Mouse (Mus musculus) heart, adult 2 months (tissue): ENCODE data around the gene Gnai1. TPM values are rescaled to one million over a fixed set of nuclear protein-coding genes. Genes with fewer than 3 reads are reported as not detected.

ENCODE experiments used
- DNase-seq, 2 experiments: peaks; one replicate each; pipeline ENCODE4 v3.0.0; 2021
- H3K27ac ChIP-seq: fragments of 200-600 bp; 2 replicates; pipeline ENCODE4 v1.8.1; 2022
- H3K27me3 ChIP-seq: fragments of 200-500 bp; 2 replicates; pipeline ENCODE4 v1.6.1; 2012; ENCODE audit warnings: mild to moderate bottlenecking, low read length, inconsistent platforms, mixed read lengths; ENCODE audit not compliant: control insufficient read depth, insufficient read depth
- H3K36me3 ChIP-seq: fragments of 200-500 bp; 2 replicates; pipeline ENCODE4 v1.6.1; 2012; ENCODE audit warnings: low read length, inconsistent platforms; ENCODE audit not compliant: control insufficient read depth, insufficient read depth
- H3K4me1 ChIP-seq: fragments of 200-500 bp; 2 replicates; pipeline ENCODE4 v1.6.1; 2011; ENCODE audit warnings: low read length; ENCODE audit not compliant: control insufficient read depth, insufficient read depth
- H3K4me3 ChIP-seq: fragments of 200-600 bp; 2 replicates; pipeline ENCODE4 v1.8.1; 2022
- H3K79me2 ChIP-seq: fragments of 200-500 bp; replicated peaks from 2 replicates; pipeline ENCODE4 v1.6.1; 2012; ENCODE audit warnings: mild to moderate bottlenecking, inconsistent platforms, low read length, moderate library complexity, mixed read lengths; ENCODE audit not compliant: control insufficient read depth, insufficient read depth
- H3K9ac ChIP-seq: fragments of 200-500 bp; 2 replicates; pipeline ENCODE4 v1.6.1; 2012; ENCODE audit warnings: low read depth, mild to moderate bottlenecking, control low read depth, inconsistent platforms, low read length, mixed read lengths
- CTCF ChIP-seq: fragments of 200-600 bp; IDR thresholded peaks from 2 replicates; pipeline ENCODE4 v1.8.1; 2022; ENCODE audit warnings: antibody characterized with exemption, mild to moderate bottlenecking, moderate library complexity
- EP300 ChIP-seq: fragments of 200-500 bp; IDR thresholded peaks from 2 replicates; pipeline ENCODE4 v1.6.1; 2011; ENCODE audit warnings: low read depth, low read length, control low read depth; ENCODE audit not compliant: insufficient read depth
- POLR2A ChIP-seq: fragments of 200-500 bp; IDR thresholded peaks from 2 replicates; pipeline ENCODE4 v1.6.1; 2011; ENCODE audit warnings: mild to moderate bottlenecking, low read depth, low read length, control low read depth; ENCODE audit not compliant: insufficient read depth
- WGBS: fragments of 180-500 bp; shearing (Covaris S2); methylation state at CpG from one replicate; pipeline ENCODE4 v1.1.7; 2018; 5-methylcytosine and 5-hydroxymethylcytosine counted together
- intact Hi-C: fragments of 180-260 bp; cut with DNase I; formaldehyde crosslinking; loops from one replicate; pipeline ENCODE4 v1.15.1; 2025
- polyA plus RNA-seq: library from polyadenylated mRNA; depleted of rRNA; stranded (reverse); fragments of >200 nt; gene quantifications from 2 replicates; pipeline ENCODE4 v1.2.3, GENCODE M21; 2012
- total RNA-seq, 2 experiments: library from RNA; stranded (reverse); gene quantifications; 2 replicates each; pipeline ENCODE4 v1.2.3; 2021

The Gnai1 gene
- total and polyA plus RNA-seq, 3 experiments: 2.6 to 6.4 (median 6.2) TPM

- TF ChIP-seq POLR2A (no peak), CTCF (no peak), EP300 (no peak)
These were observed 78.1 kb downstream of the Gnai1 start for GRCm38 (mm10) chr5:18282095-18282494.

GRCm38 (mm10) chr5:18274352-18274940 lies 85.7 kb downstream of the Gnai1 start:
- H3K79me2 ChIP-seq: no peaks in the 10 kb centered on the region
- H3K36me3 ChIP-seq: no peaks in the 10 kb centered on the region
- intact Hi-C loops: no loop called here
- no peak overlapping the region for H3K4me3 ChIP-seq
- no peak overlapping the region for H3K9ac ChIP-seq
- H3K4me1 ChIP-seq: no peaks in the 10 kb centered on the region
- 93% methylated on average over 7 of the region's 7 CpGs for WGBS
- no peak overlapping the region for H3K27ac ChIP-seq
- no peaks in the 10 kb centered on the region for H3K27me3 ChIP-seq
- no peak for DNase-seq
- TF ChIP-seq CTCF: no peak
- TF ChIP-seq EP300: no peak
- no peak for TF ChIP-seq POLR2A

More at GRCm38 (mm10) chr5:18282095-18282494, 78.1 kb downstream of the Gnai1 start:
- Histone ChIP-seq H3K27me3 (no peaks in the 10 kb centered on the region), H3K9ac (no peak overlapping the region), H3K79me2 (no peaks in the 10 kb centered on the region), H3K36me3 (no peaks in the 10 kb centered on the region), H3K4me1 (no peaks in the 10 kb centered on the region), H3K4me3 (no peak overlapping the region), H3K27ac (no peak overlapping the region)
- 88% methylated on average over 3 of the region's 3 CpGs for WGBS
- intact Hi-C loops: no loop called here
- no peak for DNase-seq

GRCm38 (mm10) chr5:18273291-18274284 lies 86.6 kb downstream of the Gnai1 start:
- H3K79me2 ChIP-seq: no peaks in the 10 kb centered on the region
- intact Hi-C loops: no loop called here
- TF ChIP-seq CTCF: no peak
- no peak overlapping the region for H3K4me3 ChIP-seq
- WGBS: 88% methylated on average over 11 of the region's 11 CpGs
- H3K4me1 ChIP-seq: no peaks in the 10 kb centered on the region
- DNase-seq: no peak
- no peaks in the 10 kb centered on the region for H3K27me3 ChIP-seq
- no peaks in the 10 kb centered on the region for H3K36me3 ChIP-seq
- H3K27ac ChIP-seq: no peak overlapping the region
- H3K9ac ChIP-seq: no peak overlapping the region

- no peaks in the 10 kb centered on the region for H3K4me1 ChIP-seq
- no peak overlapping the region for H3K9ac ChIP-seq
- H3K79me2 ChIP-seq: no peaks in the 10 kb centered on the region
- DNase-seq: no peak
- intact Hi-C loops: no loop called here
- 81% methylated on average over 5 of the region's 5 CpGs for WGBS
- TF ChIP-seq EP300 (no peak), CTCF (no peak), POLR2A (no peak)
- H3K36me3 ChIP-seq: no peaks in the 10 kb centered on the region
- H3K4me3 ChIP-seq: no peak overlapping the region
- H3K27me3 ChIP-seq: no peaks in the 10 kb centered on the region
- H3K27ac ChIP-seq: no peak overlapping the region
These were observed 109.7 kb downstream of the Gnai1 start for GRCm38 (mm10) chr5:18250379-18251017.

GRCm38 (mm10) chr5:18249132-18249531 lies 111.0 kb downstream of the Gnai1 start:
- no peak overlapping the region for H3K27ac ChIP-seq
- WGBS: 70% methylated on average over 5 of the region's 5 CpGs

GRCm38 (mm10) chr5:18229396-18229795 lies 130.8 kb downstream of the Gnai1 start:
- H3K27me3 ChIP-seq: no peaks in the 10 kb centered on the region
- H3K9ac ChIP-seq: no peak overlapping the region
- WGBS: 49% methylated on average over 1 of the region's 1 CpGs
- H3K27ac ChIP-seq: no peak overlapping the region
- no peak for TF ChIP-seq CTCF
- no peak for TF ChIP-seq EP300
- TF ChIP-seq POLR2A: no peak
- no peaks in the 10 kb centered on the region for H3K79me2 ChIP-seq
- H3K36me3 ChIP-seq: no peaks in the 10 kb centered on the region
- H3K4me3 ChIP-seq: no peak overlapping the region
- intact Hi-C loops: no loop called here
- no peaks in the 10 kb centered on the region for H3K4me1 ChIP-seq
- no peak for DNase-seq

More at GRCm38 (mm10) chr5:18249132-18249531, 111.0 kb downstream of the Gnai1 start:
- intact Hi-C loops: no loop called here
- Histone ChIP-seq H3K79me2 (no peaks in the 10 kb centered on the region), H3K9ac (no peak overlapping the region), H3K4me3 (no peak overlapping the region), H3K36me3 (no peaks in the 10 kb centered on the region), H3K27me3 (no peaks in the 10 kb centered on the region), H3K4me1 (no peaks in the 10 kb centered on the region)
- no peak for DNase-seq
- TF ChIP-seq CTCF (no peak), POLR2A (no peak), EP300 (no peak)
